Mouse (Mus musculus): ENCODE results near the gene Stk11.

Gene Stk11

DNA sequence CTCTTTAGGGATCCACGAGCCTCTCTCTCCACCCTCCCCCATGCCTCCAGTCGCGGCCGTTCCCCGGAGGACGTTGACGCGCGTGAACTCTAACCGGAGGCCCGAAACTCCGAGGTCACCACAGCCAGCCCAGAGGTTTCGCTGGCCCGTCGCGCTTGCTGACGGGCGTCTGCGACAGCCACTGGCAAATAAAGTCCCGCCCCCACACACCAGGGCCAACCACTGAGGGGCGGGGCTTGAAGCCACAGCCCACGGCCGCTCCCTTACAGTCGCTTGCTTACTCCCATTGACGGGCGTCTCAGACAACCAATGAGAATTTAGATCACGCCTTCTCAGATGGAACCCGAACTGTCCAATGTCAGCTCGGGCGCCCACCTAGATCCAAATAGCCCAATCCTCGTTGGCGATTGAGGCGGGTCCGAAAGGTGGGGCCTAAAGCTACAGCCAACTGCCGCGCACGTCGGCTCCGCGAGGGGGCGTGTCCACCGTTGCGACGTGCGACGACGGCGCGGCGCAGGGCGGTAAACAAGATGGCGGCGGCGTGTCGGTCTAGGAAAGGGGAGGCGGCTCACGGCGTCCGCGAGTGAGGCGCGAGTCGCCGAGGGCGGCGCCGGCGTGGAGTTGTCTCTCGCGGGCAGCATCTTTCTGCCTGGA is at the start of gene Stk11:
Stk11 (plus strand) TSS at position 514 of the 654 bp plus-strand sequence.
- DNase-seq = peak; percentile 100

- peak; percentile 36 for DNase-seq
Measured at GRCm38 (mm10) chr10:80069251-80069650, 46.4 kb upstream of the Stk11 start.

DNA sequence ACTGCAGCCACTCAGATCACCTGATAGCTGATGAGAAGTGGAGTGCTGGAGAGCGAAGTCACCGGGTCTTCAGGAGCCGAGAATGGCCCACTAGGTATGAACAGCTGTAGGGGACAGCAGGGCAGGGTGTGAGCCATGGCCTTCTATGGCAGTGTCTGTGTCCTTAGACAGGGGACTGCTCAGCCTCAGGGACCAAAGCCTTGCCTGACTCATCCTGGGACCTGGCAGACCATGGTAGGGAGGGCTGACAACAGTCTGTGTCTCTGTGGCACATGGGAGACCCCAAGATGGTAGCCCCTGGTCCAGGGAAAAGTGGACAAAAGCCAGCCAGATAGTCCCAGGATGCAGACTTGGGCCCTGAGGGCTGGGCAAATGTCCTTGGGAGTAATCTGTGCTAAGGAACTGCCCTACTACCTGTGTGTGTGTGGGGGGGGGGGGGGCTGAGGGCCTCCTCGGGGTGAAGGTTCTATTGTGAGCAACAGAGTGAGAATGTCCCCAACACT is 45.6 kb upstream of the Stk11 start:
- no peak for DNase-seq

DNA sequence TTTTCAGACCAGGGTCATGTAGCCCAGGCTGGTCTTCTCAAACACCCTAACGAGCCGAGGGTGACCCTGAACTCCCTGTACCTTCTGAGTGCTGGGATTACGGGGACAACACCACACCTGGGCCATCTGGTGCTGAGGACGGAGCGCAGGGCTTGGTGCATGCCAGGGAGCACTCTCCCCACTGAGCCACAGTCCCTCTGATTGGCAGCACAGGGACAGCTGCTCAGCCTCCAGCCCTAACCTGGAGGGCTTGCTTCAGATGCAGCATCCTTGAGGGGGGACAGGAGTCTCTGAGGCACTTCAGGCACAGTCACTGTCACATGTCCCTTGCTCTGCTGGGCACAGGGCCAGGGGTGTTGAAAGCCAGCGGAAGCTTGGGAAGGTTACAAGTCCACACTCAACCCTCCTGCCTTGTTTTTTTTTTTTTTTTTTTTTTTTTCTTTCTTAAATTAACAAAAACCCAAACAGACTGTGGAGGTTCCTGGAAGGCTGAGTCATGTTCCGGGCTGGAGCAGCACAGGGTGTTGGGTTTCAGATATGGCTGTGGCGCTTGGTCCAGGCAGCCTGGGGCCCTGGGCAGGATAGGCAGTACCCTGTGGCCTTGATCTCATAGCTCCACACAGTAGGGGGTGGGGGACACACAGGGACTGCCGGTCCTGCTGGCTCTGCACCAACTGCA is 44.6 kb upstream of the Stk11 start:
- peak; percentile 91 for DNase-seq

- peak; percentile 74 for DNase-seq
Measured at GRCm38 (mm10) chr10:80071516-80071900, 44.1 kb upstream of the Stk11 start.

- DNase-seq = peak; percentile 73
Measured at GRCm38 (mm10) chr10:80072623-80073489, 42.7 kb upstream of the Stk11 start.

- DNase-seq = peak; percentile 75
Measured at GRCm38 (mm10) chr10:80074813-80075601, 40.6 kb upstream of the Stk11 start.

- no peak for DNase-seq
Measured at GRCm38 (mm10) chr10:80075924-80076323, 39.7 kb upstream of the Stk11 start.

DNA sequence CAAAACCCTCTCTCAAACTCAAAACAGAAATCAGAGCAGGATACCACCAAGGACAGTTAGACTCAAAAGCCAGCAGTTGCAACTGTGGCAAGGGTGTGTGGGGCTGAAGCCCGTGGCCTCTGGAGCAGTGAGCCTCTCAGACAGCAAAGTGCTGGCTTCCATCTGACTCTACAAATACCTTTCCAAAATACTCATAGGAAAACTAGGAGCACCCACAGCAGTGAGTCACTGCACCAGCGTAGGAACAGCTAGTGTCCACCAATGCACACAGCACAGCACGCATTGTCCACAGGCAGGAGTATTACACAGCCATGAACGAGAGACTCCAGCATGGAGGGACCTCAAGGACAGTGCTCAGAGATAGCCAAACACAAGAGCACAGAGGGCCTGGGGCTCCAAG is 39.2 kb upstream of the Stk11 start:
- no peak for DNase-seq

DNA sequence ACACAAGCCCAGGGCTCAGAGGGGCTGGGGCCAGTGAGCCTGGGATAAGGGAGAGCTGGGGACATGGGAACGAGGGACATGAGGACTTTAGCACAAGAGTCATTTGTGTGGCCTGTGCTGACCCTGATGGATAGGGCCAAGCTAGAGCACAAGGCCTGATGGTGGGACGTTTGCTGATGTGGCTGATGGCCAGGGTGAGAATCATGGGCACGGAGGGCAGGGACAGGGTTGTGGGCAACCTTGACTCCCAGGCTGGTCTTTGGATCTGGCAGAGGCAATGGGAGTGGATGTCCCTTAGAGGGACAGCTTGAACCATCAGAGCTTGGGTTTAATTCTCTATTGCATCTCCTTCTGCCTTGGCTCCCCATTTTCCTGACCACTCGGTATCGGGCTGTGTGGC is 38.3 kb upstream of the Stk11 start:
- no peak for DNase-seq

DNA sequence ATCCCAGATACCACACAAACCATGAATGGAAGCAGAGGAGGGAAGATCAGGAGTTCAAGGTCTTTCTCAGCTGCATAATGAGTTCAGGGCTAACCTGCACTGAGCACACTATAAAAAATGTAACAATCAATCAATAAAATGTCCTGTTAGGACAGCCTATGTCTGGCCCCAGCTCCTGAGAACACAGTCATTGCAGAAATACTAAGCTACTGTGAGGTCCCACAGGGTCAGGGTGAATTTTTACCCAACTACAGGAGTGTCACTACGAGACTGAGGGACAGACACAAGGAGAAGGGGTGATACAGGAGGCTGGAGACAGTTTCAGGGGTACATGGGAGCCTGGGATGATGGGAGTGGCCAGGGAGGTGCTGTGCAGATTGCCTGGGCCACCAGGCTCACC is 37.2 kb upstream of the Stk11 start:
- no peak for DNase-seq

GRCm38 (mm10) chr10:80080396-80081070 is 35.1 kb upstream of the Stk11 start:
- no peak for DNase-seq

GRCm38 (mm10) chr10:80081075-80081474 is 34.5 kb upstream of the Stk11 start:
- DNase-seq = no peak

GRCm38 (mm10) chr10:80084817-80085487 is 30.7 kb upstream of the Stk11 start:
- peak; percentile 66 for DNase-seq

DNA sequence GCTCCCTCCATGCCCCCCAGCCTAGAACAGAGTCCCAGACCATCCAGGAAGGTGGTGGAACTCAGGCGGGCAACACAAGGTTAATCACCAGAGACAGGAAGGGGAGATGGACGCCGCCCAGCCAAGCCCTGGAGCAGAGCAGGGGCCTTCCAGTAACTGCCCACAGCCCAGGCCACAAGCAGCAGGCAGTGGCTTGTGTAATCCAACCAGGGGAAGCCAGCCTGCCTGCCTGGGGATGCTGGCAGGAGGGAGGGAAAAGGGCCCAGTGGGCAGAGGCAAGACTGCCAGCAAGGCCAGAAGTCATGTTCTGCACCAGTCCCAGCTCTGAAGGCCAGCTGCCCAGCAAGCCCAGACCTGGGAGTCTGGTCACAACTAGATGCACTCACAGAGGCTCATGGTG is 28.8 kb upstream of the Stk11 start:
- no peak for DNase-seq

GRCm38 (mm10) chr10:80087483-80087882 is 28.1 kb upstream of the Stk11 start:
- no peak for DNase-seq

DNA sequence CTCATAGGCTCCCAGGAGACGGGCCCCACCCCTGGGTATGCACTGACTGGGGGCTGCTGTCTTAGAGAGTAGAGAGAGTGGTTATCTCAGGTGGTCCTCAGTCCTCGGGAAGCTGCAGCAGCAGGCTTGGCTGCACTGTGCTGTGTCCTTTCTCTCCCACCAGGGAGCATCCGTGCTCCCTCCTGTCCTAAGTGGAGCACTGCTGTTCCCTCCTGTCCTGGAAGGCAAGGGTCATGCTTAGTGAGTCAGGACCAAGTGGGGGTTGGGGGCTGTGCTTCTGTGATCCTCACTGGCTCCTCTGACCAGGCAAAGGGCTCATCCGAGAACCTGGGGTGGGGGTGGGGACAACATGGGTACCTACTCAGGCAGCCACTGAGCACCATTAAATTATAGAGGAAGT is 26.5 kb upstream of the Stk11 start:
- DNase-seq = peak; percentile 59

- DNase-seq = no peak
Measured at GRCm38 (mm10) chr10:80091527-80091926, 24.1 kb upstream of the Stk11 start.

GRCm38 (mm10) chr10:80092690-80093089 is 22.9 kb upstream of the Stk11 start:
- DNase-seq = peak; percentile 48

DNA sequence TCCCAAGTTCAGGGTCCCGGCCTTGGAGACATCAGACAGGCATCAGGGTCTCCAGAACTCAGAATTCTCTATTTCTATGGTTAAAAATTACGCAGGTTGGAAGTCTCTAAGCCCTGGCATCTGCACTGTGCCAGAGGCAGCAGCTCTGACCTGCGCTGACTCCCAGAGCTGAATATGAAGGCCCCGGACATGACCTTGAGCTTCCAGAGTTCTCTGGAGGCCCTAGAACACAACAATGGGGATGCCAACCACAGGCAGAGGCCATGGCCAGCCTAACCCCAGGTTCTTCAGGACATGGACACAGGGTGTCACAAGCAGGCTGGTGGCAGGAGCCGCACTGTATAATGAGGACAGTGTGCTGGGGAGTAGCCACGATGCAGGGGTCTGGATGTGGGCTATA is 21.5 kb upstream of the Stk11 start:
- DNase-seq = peak; percentile 48

GRCm38 (mm10) chr10:80094684-80095083 is 20.9 kb upstream of the Stk11 start:
- DNase-seq = peak; percentile 75

DNA sequence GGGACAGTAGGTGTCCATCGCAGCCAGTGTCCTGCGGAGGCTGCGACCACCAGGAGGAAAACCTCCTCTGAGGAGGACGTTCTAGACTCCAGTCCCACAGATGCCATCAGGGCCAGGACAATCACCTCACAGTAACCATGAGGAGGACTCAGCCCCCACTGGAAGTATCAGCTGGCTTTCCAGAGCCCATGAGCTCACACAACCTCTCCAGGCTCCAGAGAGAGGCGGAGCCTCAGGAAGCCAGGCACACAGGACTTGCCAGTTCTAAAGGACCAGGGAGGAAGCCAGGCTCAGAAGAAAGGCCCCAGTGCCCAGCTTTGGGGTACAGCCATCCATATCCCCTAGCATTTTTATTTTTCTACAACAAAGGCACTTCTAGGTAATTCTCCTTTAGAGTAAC is 20.1 kb upstream of the Stk11 start:
- DNase-seq = no peak
